Mouse (Mus musculus): Measurements from ENCODE around the gene Best3.

DNA sequence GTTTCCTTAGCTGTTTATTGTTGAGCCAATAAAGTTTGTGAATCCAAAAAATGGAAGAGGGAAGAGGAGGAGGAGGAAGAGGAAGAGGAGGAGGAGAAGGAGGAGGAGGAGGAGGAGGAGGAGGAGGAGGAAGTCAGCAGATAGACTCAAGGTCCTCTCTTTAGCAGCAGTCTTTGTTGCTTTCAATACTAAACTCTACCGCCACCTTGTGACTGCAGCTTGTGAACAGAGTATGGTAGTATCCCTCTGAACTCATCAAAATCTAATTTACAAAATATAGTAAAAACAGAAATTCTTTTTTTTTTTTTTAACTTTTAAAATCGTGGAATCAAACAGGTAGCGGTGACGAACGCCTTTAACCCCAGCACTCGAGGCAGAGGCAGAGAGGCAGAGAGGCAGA lies 54.2 kb downstream of the Best3 start:
- TF ChIP-seq CTCF (conservative IDR thresholded peaks at IDR 0.05; ENCODE audit: low read length) (0 out of 2 replicates have a peak, but pooled peaks have one; percentile 9), NANOG (IDR thresholded peaks at IDR 0.05; ENCODE audit: borderline replicate concordance, low read length) (no peak), POU5F1 (IDR thresholded peaks at IDR 0.05; ENCODE audit: borderline replicate concordance, low read length) (no peak)

All from E14TG2a.4 (cell line).